Mouse (Mus musculus) CH12F3 (cell line): ENCODE measurements around the gene Lsamp.

Experiments
- in situ Hi-C: fragments of 300-500 bp; cut with MboI; formaldehyde crosslinking; loops from 2 replicates; pipeline ENCODE4 v1.14.3; 2020; ENCODE audit warnings: low sequenced_read_pairs

The Lsamp gene

DNA sequence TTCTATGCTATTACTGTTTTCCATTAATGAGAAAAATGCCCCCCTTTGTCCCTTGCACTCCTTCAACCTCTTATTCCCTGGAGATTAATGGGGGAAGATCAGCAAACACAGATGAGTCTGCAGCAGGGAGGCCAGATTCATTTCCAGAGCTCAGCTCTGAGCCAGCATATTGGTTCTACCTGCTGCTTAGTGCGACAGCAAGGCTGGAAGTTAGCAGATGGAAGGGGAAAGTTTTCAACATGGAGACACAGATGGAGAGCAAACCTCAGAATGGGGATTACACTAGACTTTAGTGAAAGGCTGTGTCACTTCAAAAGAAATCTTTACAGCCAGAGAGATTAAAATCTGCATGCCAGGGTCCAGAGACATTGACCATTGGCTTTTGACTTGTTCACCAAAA lies 1188.7 kb downstream of the Lsamp start:
- in situ Hi-C loops = no loop called here

DNA sequence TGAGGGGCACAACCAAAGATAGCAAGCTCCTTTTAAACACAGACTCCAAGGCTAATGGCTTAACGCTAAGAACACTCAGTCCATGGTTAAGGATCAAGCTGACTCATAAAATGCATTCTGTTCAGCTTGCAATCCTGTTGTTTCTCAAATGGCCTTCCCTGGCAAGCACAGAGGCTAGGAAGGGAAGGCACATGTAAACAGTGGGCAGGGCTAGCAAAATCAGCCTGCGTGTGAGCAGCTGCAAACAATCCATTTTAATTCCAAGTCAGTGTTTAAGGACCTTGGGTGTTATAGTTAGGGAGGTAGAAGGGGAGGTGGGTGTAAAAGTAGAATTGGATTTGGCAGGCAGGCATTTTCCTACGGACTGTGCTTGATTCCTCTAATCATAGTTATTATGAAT lies 1195.4 kb downstream of the Lsamp start:
- in situ Hi-C loops = no loop called here

DNA sequence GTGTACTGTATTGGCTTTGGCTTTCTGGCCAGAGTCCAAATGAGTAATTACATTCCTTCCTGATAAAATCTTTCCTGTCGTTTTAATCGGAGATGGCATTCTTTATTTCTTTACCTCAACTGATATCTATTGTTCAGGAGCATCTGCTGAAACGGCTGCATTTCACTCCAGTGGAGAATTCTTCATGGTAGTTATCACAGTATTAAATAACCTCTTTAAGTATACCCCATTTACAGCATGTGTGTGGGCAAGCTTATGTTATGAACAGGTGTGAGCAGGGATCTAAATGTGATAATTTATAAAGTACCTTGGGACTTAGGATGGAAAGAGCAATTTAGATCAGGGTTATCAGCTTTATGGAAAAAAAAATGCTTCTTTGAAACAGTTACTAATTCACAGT lies 1196.7 kb downstream of the Lsamp start:
- in situ Hi-C loops = no loop called here

DNA sequence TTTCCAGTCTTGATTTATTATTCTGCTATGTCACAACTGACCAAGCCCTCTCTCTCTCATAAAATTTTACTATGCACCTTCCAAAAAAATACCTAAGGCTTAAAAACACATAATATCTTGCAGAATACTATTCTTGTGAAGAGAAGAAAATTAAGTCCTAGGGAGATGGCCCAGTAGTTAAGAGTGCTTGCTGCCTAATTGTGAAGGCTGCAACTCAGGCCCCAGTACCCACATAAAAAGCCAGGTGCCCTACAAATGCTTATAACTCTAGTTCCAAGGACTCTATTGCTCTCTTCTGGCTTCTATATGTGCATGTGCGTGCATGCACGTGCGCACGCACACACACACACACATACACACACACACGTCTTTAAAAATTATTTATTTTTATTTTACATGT lies 1225.9 kb downstream of the Lsamp start:
- in situ Hi-C loops = no loop called here

DNA sequence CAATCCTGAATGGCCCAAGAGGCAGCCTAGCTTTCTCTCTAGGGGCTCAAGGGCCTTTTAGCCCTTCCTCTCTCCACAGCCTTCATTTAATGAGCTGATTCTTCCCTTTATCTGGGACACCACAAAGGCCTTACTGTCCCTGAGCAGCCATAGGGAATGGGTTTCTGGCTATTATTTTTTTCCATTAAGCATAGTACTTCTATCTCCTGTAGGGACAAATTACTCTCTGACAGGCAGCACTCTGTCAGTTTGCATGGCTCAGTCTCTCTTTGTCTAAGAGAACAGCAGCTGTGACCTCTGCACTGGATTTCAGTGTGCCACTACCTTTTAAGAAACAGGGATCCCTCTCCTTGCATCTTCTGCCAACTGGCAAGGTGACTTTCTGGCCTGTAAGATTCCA lies 1251.7 kb downstream of the Lsamp start:
- in situ Hi-C loops = no loop called here

DNA sequence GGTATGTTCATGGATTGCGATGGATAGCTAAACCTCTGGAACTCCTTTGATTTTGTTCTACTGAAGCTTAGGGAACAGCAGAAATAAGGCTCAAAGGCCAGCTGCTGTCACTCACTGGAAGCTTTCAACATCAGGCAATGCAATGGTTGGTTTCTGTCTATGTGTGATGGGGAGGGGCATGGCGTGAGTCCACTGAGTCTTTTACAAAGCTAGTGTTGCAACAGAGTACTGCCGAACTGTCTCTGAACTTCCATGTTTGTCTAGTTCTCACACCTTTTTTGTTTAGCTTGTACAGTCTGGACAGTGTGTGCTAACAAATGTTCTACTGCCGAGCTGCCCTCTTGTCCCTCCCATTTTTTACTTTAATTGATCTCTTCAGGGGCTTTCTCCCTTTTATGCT lies 1258.7 kb downstream of the Lsamp start:
- in situ Hi-C loops = no loop called here

DNA sequence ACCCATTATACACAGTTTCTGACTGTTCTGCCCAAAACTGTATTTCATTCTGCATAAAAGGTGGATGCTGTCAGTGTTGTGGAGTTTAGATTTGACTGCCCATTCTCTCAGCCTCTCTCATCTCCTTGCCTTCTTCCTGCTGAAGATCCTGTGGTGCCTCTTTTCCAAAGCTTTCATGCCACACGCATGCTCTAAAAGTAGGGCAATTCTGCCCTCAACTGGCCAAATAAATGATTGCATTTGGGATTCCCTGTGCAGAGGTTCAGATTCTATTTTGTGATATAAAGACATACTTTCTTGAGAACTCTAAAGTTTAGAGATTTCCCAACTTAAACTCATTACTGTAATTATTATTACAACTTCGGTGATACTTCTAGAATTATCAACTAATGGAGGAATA lies 1260.5 kb downstream of the Lsamp start:
- in situ Hi-C loops = no loop called here

DNA sequence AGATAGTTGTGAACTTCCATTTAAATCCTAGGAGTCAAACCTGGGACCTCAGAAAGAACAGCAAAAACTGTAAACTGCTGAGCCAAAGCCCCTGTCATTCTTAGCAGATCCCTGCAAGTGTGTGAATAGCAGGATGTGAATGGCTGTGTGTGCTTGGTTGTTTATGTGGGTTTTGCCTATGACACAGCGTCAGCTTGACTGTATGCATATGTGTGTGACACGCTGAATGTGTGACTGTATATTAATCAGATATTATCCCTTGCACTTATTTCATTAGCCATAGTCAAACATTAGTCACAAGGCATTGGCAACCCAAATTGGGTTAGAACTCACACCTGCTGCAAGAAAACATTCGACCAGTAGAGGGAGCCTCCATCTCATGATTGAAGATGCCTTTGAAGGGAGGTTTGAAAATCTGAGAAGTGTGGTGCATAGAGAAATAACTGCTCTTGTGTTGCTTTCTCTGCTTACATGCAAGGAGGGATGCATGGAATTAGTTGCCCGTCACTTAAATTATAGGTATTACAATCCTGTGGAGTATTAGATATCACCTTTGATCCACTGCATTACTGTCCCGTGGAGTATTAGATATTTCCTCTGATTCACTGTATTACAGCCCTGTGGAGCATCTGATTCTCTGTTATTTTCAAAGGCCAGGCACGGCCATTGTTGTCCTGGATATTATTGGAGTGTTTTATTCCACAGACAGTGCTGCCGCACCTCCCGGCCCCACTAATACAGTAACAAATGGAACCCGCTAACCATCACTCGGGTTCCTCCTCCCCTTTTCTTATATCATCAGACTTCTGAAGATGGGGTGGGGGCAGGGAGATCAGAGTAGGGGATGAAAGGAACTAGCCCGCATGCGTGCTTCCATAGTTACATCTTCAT lies 1274.2 kb downstream of the Lsamp start:
- in situ Hi-C loops = no loop called here

DNA sequence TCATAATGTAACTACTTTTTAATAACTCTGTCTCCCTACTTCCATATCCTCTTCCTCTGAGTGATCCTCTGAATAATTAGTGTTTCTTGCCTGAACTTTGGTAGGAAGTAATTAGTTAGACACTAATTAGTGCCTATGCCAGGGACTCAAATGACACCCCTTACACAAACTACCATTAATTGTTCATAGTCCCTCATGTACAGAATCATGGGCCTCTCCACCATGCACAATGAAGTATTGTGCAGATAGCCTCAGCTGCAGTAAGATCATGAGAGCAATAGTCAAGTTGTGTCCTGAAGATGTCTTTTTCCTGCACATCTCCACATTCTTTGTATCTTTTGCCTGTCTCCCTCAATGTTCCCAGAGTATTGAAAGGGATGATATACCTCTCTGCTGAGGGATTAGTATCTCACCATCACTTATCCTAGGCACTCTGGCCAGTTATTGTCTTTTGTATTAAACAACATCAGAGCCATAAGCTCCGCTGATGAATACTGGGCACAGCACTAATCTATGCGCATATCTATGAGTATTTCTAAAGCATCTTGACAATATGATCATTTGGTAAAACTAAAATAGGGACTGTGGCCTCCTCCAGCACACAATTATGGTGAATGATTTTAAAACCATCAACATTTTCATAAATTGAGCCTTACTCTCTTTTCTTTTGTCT lies 1292.0 kb downstream of the Lsamp start:
- in situ Hi-C loops = no loop called here

DNA sequence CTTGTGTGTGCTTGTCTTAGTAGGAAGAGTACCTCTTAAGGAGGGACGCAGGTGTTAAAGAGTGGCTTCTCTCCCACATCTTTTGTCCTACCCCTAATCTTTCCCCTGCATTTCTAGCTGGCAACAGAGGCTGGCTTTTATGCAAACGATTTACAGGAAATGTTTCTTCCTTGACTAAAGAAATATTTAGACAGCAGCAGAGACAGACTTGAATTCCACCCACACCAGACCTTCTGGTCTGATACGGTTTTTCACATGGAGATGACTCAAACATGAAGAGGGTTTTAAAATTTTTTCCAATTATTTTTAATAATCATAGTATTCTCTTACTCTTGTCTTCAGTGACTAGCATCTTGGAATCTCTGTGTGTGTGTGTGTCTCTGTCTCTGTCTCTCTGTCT lies 1333.8 kb downstream of the Lsamp start:
- in situ Hi-C loops = no loop called here

DNA sequence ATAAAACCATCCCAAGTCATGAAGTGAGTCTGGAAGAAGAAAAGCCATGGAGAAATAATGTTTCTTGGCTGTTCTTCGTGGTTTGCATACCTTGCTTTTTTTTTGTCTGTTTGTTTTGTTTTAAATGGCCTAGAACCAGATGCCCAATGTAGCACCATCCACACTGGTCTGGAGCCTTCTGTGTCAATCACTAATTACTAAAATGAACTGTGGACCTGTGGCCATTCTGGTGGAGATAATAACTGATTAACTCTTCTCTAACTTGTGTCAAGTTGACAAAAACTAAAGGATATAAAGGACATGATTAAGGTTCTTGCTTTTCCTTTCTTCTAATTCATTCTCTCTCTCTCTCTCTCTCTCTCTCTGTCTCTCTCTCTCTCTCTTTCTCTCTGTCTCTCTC lies 1359.3 kb downstream of the Lsamp start:
- in situ Hi-C loops = no loop called here

DNA sequence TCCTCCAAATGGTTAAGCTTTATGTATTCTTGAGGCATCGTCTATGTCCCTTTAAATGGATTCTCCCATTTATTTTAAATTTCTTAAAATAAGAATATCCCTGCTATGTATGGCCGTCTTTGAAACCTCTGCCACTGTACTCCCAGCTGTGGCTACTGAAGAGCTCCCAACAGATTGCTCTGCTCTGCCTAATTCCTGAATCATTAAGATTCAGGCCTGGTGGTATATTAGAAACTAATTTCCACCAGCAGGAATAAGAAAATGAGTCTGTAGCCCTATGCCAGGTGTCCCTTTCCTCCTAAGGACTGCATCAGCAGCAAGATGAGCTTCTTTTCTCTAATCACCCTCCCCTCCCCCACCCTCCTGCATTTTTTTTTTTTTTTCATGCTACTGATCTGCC lies 1381.0 kb downstream of the Lsamp start:
- in situ Hi-C loops = no loop called here

DNA sequence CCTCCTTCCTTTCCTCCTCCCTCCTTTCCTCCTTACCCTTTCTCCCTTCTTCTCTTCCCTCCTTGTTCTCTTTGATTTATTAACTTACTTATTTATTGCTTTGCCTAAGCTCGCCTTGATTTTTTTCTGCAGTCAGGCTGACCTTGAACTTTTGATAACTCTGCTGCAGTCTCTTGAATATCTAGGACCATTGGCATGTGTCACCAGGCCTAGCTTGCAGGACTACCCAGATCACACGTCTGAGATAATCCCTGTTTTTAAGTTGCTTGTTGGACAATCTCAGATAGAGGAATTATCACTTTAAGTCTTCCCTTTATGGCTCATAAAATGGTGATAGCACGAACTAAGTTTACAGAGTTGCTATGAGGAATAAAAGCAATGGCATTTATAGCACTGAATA lies 1399.5 kb downstream of the Lsamp start:
- in situ Hi-C loops = no loop called here

DNA sequence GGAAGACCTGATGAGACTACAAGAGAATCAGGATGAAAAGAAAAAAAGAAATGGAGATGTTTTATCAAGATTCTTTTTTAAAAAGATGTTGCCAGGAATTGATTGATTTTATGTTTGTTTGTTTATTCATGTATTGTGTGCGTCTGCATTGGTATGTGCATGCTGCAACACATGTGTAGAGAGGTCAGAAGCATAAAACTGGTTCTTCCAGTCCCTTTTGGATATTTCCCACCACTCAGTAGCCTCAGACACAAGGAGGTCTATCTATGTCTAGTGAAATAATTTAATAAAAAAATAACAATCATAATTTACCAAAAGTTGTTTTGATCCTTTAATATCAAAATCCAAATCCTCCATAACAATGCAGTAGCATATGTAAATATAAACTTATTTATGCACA lies 1400.1 kb downstream of the Lsamp start:
- in situ Hi-C loops = no loop called here

DNA sequence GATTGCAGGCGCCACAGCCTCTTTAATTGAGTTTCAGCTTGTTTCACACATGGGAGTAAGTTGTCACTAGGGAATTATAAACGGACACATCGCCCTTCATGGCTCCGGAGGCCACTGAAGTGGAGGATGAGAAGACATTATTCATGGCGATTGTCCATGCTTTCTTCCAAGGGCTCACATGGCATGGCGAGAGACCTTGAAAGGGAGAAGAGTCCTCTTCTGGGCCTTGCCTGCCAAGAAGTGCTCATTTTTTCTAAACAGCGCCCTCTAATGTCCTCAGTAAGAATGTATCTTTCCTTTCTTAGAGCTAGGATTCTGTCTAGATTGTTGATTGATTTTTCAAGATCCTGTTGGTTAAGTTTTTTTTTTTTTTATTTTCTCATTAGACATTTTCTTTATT lies 1424.7 kb downstream of the Lsamp start:
- in situ Hi-C loops = no loop called here

DNA sequence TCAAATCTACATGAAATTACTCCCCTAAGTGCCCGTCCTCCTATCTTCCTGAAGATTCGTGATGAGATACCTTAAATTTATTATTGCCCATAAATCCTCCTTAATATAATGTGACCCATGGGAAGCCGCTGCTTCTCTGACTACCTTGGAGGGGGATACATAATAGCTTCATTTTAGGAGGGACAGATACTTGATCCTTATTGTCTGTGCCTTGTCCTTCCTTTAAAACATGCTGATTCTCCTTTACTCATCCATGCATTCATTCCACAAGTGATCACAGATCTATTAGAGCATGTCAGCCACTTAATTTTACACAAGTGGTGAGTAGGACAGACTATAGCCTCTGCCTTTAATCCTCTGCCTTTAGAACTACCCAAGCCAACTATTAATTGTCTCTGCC lies 1426.5 kb downstream of the Lsamp start:
- in situ Hi-C loops = no loop called here

DNA sequence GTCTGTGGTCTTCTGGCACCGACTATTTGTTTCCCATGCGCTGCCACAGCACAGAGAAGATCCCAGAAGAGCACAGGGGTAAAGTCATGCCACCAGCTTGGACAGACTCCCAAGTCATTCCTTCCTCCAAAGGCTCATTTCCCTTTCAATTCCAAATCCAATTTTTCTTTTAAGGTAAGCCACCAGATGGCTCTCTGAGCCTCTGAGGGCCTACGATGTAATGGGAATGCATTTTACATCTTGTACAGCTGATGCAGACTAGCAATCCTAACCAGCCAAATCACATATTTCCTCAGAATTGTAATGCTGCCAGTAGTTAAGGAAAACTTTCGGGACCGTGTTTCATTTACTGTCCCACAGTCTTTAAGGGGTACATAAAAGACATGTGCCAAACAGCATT lies 1433.2 kb downstream of the Lsamp start:
- in situ Hi-C loops = no loop called here

DNA sequence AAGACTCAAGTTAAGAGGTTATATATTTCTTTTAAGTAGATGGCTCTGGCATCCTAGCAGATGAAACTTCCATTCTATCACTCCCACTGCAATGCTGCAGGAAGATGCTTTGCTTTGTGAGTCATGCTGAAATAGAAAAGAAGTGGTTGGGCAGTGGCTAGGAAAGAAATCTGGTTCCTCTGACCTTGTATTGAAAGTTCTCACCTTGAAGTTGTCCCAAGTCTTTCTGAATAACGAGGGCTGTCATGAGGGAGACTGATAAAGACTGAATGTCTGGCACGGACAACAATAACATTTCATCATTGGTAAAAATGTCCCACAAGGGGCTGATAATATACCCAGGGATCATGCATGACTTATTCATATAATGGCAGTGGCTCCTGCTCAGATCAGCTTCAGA lies 1483.2 kb downstream of the Lsamp start:
- in situ Hi-C loops = no loop called here

DNA sequence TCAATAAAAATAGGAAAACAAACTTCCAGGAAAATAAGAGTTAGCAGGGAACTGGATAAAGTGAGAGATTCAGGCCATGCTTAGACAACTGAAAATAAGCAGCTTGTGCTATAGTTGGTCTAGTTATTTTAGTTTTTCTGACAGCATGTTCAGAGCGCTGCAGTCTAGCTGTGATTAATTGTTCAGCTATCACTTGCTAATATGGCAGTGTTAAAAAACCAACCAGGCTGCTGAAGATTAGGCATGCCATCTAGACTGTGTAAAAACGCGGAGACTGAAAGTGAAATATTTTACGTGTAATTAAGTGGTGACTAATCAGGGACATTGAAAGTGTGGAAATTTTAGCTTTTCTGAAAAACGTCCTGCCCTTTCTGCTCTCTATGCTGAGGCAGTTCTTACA lies 1494.5 kb downstream of the Lsamp start:
- in situ Hi-C loops = no loop called here

DNA sequence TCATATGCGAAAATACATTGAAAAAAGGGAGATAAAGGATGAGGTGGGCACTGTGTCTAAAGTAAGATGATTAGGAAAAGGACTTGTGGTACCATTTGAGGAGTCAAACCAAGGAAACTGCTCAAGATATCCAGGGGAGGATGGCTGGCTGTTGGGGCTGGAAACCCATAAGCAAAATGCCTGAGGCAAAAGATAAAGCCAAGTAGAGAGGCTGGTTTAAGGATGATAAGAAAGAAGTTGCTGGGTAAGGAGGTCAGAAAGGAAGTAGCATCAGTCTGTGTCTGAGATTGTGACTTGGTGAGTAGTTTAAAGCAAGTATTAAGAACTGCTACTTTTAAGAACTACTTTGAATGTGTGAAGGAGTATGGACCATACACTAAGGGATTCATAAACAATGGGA lies 1497.7 kb downstream of the Lsamp start:
- in situ Hi-C loops = no loop called here

DNA sequence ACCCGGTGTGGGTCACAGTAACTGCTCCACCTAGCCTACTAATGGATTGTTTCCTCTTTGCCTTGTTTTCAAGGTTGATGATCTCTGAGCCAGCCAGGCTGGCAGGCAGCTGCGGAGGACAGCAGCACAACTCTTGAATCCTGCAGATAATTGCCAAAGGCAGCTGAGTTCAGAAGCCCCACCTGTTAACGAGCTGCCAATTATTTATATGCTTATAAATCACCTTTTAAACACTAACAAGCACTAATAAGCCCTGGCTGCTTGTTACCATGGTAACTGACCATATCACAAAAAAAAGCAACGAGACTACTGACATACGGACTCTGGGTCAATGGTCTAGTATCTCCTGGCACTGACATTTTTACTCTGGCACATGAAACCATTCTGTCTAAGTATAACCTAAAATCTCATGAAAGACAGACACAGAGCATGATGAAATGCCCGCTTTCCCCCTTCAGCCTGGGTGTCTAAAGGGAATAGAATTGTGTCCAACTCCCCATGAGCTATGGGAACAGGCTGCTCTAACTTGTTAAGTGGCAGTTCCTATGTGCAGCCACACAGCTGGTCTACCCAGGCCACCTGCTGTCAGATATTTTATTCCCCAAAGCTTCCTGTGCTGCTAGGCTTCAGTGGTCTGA lies 1526.9 kb downstream of the Lsamp start:
- in situ Hi-C loops = no loop called here

DNA sequence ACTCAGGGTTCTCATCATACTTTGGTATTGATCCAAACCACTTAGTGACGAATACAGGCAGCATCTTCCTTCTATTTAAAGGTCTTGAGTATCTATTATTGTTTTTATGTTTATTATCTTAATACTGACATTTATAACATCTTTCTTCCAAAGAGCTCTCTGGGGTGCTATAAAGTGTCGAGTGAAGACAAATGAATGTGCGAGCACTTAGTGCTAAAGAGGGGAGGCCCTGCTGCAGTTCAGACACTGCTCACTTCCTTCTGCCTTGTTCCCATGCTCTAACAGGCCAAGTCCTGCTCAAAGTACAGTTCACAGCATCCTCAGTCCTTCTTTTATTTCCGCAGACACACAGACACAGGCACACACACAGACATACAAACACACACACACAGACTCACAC lies 1537.4 kb downstream of the Lsamp start:
- in situ Hi-C loops = no loop called here
